Mouse (Mus musculus) limb, embryonic 10.5 days (tissue): ENCODE data around the gene Olfr214. TPM values are rescaled to one million over a fixed set of nuclear protein-coding genes. Genes with fewer than 3 reads are reported as not detected.

Source experiments
- polyA plus RNA-seq: library from polyadenylated mRNA; unstranded; fragments of >200 nt; fragmentation: Nextera tagmentation; extraction: Ambion mirVana; gene quantifications from 2 replicates; pipeline ENCODE4 v1.2.1, GENCODE M21; 2016

The Olfr214 gene
- polyA plus RNA-seq, 1 experiment from 2014 or later = not detected

Other genes starting within 250 kb of the Olfr214 start
- gene March8, start 216.2 kb upstream of the Olfr214 start, polyA plus RNA-seq = 19.6 and 21.5 TPM in 2 replicates
- gene Alox5, start 93.1 kb upstream of the Olfr214 start, polyA plus RNA-seq = 0.84 and 0.86 TPM in 2 replicates
- gene Olfr211, start 65.1 kb upstream of the Olfr214 start, polyA plus RNA-seq = not detected in 2 replicates
- not detected in 2 replicates for gene Olfr212, start 47.7 kb upstream of the Olfr214 start, polyA plus RNA-seq
- gene Olfr213, start 15.8 kb upstream of the Olfr214 start, polyA plus RNA-seq = not detected in 2 replicates
- gene Gm5580, start 3.1 kb upstream of the Olfr214 start, polyA plus RNA-seq = 0.53 and 0.75 TPM in 2 replicates
- not detected in 2 replicates for gene Olfr215, start 30.0 kb downstream of the Olfr214 start, polyA plus RNA-seq
- 235 and 264 TPM in 2 replicates for gene Zfp422, start 74.8 kb downstream of the Olfr214 start, polyA plus RNA-seq
- gene Depp1, start 96.4 kb downstream of the Olfr214 start, polyA plus RNA-seq = 34.4 and 34.7 TPM in 2 replicates
- 2.7 and 4.2 TPM in 2 replicates for gene Rassf4, start 119.7 kb downstream of the Olfr214 start, polyA plus RNA-seq
- gene Tmem72, start 162.7 kb downstream of the Olfr214 start, polyA plus RNA-seq = 0.04 and 0.06 TPM in 2 replicates